Mouse (Mus musculus): ENCODE measurements at regions not wholly inside any gene's neighbourhood (a gene's known extent, or its start where the extent isn't known, plus 50 kb on each side); places are given as distances from the start of the nearest gene placed in this dataset.

DNA sequence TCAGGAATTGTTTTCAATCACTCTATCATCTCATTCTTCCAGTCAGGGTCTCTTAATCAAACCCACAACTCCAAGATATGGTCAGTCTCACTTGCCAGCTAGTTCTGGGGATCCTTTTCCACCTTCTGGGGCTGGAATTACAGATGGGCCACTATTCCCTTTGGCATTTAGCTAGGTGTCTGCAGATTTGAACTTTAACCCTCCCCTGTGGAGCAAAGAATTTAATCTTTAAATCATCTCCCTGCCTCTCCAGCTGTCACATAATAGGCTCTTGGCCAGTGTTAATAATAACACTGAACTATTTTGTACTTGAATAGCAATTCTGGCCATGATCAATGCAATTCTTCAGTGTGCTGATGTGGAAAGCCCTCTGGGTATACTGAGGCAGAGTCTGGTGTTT, 435.0 kb upstream of the Tmem132c start:
- H3K36me3 ChIP-seq (replicated peaks): no peaks in the 10 kb centered on the region
- ATAC-seq (ENCODE audit: low FRiP score): no peak
- H3K9ac ChIP-seq: no peak overlapping the region
- no peak overlapping the region for H3K27ac ChIP-seq
- H3K4me1 ChIP-seq: no peaks in the 10 kb centered on the region
- H3K9me3 ChIP-seq: peaks cover 2% of the 10 kb centered on the region; the same call in 1 of the 2 replicates
- H3K4me2 ChIP-seq: no peak overlapping the region
- no peaks in the 10 kb centered on the region for H3K27me3 ChIP-seq
- no peak overlapping the region for H3K4me3 ChIP-seq (replicated peaks)

DNA sequence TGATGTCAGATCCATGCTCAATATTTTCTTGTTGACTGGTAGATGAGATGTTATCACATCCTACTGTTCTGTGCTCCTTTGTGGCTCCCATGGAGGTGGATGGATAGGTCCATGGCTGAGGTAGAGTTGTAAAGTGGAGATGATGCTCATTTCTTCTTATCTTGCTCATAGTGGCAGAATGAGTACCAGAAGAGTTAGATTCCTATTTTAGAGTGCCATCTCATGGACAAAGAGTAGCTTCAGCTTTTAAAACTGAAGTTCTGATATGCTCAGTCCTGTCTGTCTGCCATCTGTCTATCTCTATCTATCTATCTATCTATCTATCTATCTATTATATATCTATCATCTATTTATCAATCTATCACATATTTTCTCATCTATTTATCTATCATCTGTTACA, 425.5 kb upstream of the Tmem132c start:
- no peak overlapping the region for H3K9ac ChIP-seq
- H3K4me3 ChIP-seq (replicated peaks): no peak overlapping the region
- H3K4me1 ChIP-seq: no peaks in the 10 kb centered on the region
- H3K9me3 ChIP-seq: peaks cover 3% of the 10 kb centered on the region; the same call in 1 of the 2 replicates
- ATAC-seq (ENCODE audit: low FRiP score): no peak
- no peak overlapping the region for H3K4me2 ChIP-seq
- no peak overlapping the region for H3K27ac ChIP-seq
- no peaks in the 10 kb centered on the region for H3K27me3 ChIP-seq
- no peaks in the 10 kb centered on the region for H3K36me3 ChIP-seq (replicated peaks)

DNA sequence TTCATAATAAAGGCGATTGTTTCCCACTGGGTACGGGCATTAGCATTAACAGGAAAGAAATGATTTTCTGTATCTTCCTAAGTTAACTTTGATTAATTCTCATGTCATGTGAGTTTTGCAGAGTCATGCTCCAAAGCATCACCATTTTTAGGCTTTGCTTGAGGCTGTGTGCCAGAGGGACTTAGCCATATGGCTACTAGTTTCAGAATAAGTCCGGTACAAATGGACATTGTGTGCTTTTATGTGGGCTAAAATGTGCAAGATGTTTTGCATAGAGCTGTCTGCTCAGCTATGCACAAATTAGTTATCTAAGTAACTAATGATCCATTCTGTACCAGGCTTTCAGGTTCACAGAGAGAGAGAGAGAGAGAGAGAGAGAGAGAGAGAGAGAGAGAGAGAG, 406.2 kb upstream of the Tmem132c start:
- no peaks in the 10 kb centered on the region for H3K36me3 ChIP-seq (replicated peaks)
- no peaks in the 10 kb centered on the region for H3K9me3 ChIP-seq
- 94% methylated on average over 3 of the region's 3 CpGs for WGBS
- H3K4me2 ChIP-seq: no peak overlapping the region
- H3K9ac ChIP-seq: no peak overlapping the region
- no peaks in the 10 kb centered on the region for H3K27me3 ChIP-seq
- H3K27ac ChIP-seq: no peak overlapping the region
- no peak overlapping the region for H3K4me3 ChIP-seq (replicated peaks)
- no peak for ATAC-seq (ENCODE audit: low FRiP score)
- no peaks in the 10 kb centered on the region for H3K4me1 ChIP-seq

- WGBS: 83% methylated on average over 4 of the region's 4 CpGs
- Histone ChIP-seq H3K9ac (no peak overlapping the region), H3K4me1 (no peaks in the 10 kb centered on the region), H3K4me3 (replicated peaks) (no peak overlapping the region), H3K9me3 (no peaks in the 10 kb centered on the region), H3K4me2 (no peak overlapping the region), H3K36me3 (replicated peaks) (no peaks in the 10 kb centered on the region), H3K27me3 (no peaks in the 10 kb centered on the region), H3K27ac (no peak overlapping the region)
- ATAC-seq (ENCODE audit: low FRiP score): no peak
Measured at GRCm38 (mm10) chr5:126842606-126843005, 399.0 kb upstream of the Tmem132c start.

DNA sequence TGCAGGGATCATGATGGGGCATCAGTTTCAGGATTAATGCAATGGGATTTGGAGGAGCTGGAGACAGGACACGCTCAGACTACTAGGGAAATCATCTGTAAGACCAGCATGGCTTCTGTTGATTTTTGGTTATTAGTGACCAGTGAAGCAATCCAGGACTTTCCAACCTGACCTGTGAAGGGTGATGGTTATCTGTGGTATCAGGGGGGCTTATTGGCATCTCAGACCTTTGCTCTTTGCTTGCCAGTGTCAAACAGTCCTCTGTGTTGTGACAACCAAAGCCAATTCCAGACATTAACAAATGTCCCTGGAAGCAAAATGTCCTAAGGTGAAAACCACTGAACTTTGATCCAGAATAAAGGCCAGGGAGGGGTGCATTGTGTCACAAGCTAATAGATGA, 379.5 kb upstream of the Tmem132c start:
- Histone ChIP-seq H3K9me3 (no peaks in the 10 kb centered on the region), H3K9ac (no peak overlapping the region), H3K27me3 (no peaks in the 10 kb centered on the region), H3K4me1 (no peaks in the 10 kb centered on the region), H3K27ac (no peak overlapping the region), H3K4me2 (no peak overlapping the region), H3K4me3 (replicated peaks) (no peak overlapping the region), H3K36me3 (replicated peaks) (no peaks in the 10 kb centered on the region)
- ATAC-seq (ENCODE audit: low FRiP score): no peak
- 95% methylated on average over 1 of the region's 1 CpGs for WGBS

- no peak overlapping the region for H3K4me3 ChIP-seq (replicated peaks)
- no peak overlapping the region for H3K4me2 ChIP-seq
- no peak for ATAC-seq (ENCODE audit: low FRiP score)
- H3K4me1 ChIP-seq: no peaks in the 10 kb centered on the region
- H3K9me3 ChIP-seq: no peaks in the 10 kb centered on the region
- no peaks in the 10 kb centered on the region for H3K27me3 ChIP-seq
- H3K36me3 ChIP-seq (replicated peaks): no peaks in the 10 kb centered on the region
- H3K9ac ChIP-seq: no peak overlapping the region
- 86% methylated on average over 1 of the region's 1 CpGs for WGBS
- no peak overlapping the region for H3K27ac ChIP-seq
Measured at GRCm38 (mm10) chr5:126875842-126876241, 365.8 kb upstream of the Tmem132c start.

DNA sequence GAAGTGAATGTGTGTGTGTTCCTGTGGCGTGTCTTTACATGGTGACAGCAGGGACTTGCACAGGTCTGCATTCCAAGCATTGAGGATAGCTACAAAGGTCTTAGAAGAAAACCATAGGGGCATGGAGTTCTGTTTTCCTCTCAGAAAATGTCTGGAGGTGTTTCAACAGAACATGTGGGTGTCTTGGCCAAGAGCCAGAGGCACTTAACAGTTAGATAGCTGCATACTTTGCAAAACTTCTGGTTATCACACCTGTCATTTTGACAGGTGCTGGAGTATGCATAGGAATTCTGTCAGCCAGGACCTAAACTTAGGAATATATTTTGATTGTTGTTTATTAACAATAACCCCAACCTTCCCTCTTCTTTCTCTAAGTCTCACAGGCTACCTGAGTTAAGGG, 350.9 kb upstream of the Tmem132c start:
- 89% methylated on average over 1 of the region's 1 CpGs for WGBS
- no peaks in the 10 kb centered on the region for H3K9me3 ChIP-seq
- ATAC-seq (ENCODE audit: low FRiP score): no peak
- H3K4me2 ChIP-seq: no peak overlapping the region
- H3K36me3 ChIP-seq (replicated peaks): no peaks in the 10 kb centered on the region
- no peaks in the 10 kb centered on the region for H3K27me3 ChIP-seq
- H3K4me1 ChIP-seq: no peaks in the 10 kb centered on the region
- H3K4me3 ChIP-seq (replicated peaks): no peak overlapping the region
- H3K27ac ChIP-seq: no peak overlapping the region
- H3K9ac ChIP-seq: no peak overlapping the region

DNA sequence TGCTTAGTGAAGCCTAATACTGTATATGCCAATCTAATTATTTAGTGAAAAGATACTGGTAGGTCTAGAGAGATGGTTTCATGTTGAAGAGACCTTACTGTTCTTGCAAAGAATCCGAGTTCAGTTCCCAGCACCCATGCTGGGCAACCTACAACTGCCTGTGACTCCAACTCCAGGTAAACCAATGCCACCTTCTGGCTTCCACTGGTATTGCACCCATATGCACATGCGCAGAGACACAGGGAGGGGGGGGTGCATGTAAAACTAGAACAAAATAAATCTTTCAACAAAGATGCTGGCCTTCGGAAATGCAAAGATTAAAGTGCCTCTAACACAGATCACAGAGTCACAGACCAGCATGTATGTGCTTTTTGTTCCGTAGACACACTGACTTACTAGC, 348.5 kb upstream of the Tmem132c start:
- H3K27me3 ChIP-seq: no peaks in the 10 kb centered on the region
- H3K9me3 ChIP-seq: no peaks in the 10 kb centered on the region
- no peak overlapping the region for H3K4me3 ChIP-seq (replicated peaks)
- no peaks in the 10 kb centered on the region for H3K36me3 ChIP-seq (replicated peaks)
- 94% methylated on average over 4 of the region's 4 CpGs for WGBS
- H3K4me2 ChIP-seq: no peak overlapping the region
- no peak overlapping the region for H3K9ac ChIP-seq
- no peak overlapping the region for H3K27ac ChIP-seq
- no peaks in the 10 kb centered on the region for H3K4me1 ChIP-seq
- ATAC-seq (ENCODE audit: low FRiP score): no peak

- Histone ChIP-seq H3K27me3 (no peaks in the 10 kb centered on the region), H3K9ac (no peak overlapping the region), H3K4me1 (no peaks in the 10 kb centered on the region), H3K27ac (no peak overlapping the region), H3K4me2 (no peak overlapping the region), H3K36me3 (replicated peaks) (no peaks in the 10 kb centered on the region), H3K9me3 (no peaks in the 10 kb centered on the region), H3K4me3 (replicated peaks) (no peak overlapping the region)
- ATAC-seq (ENCODE audit: low FRiP score): no peak
- WGBS: 89% methylated on average over 2 of the region's 2 CpGs
Measured at GRCm38 (mm10) chr5:126910084-126910483, 331.5 kb upstream of the Tmem132c start.

DNA sequence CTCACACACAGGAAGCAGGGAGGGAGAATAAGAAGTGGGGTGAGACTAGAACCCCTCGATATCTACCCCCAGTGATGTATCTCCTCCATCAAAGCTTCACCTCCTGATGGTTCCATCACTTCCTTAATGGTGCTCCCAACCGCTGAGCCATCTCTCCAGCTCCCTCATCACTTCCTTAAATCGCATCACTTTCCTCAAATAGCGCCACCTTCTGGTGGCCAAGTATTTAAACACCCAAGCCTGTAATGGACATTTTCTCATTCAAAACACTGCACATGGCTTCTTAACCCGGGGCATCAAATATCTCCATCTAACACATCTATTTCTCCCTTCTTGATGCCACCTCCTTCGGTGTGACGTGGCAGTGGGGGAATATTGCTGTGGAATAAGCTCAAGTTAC, 324.3 kb upstream of the Tmem132c start:
- no peak overlapping the region for H3K27ac ChIP-seq
- no peak overlapping the region for H3K4me2 ChIP-seq
- H3K4me1 ChIP-seq: no peaks in the 10 kb centered on the region
- H3K36me3 ChIP-seq (replicated peaks): no peaks in the 10 kb centered on the region
- H3K27me3 ChIP-seq: no peaks in the 10 kb centered on the region
- H3K9me3 ChIP-seq: 0 out of 2 replicates have a peak, but pooled peaks cover 2% of the 10 kb centered on the region
- H3K9ac ChIP-seq: no peak overlapping the region
- H3K4me3 ChIP-seq (replicated peaks): no peak overlapping the region
- WGBS: 77% methylated on average over 7 of the region's 7 CpGs
- ATAC-seq (ENCODE audit: low FRiP score): no peak

- Histone ChIP-seq H3K4me2 (no peak overlapping the region), H3K9ac (no peak overlapping the region), H3K4me1 (no peaks in the 10 kb centered on the region), H3K9me3 (no peaks in the 10 kb centered on the region), H3K27me3 (no peaks in the 10 kb centered on the region), H3K36me3 (replicated peaks) (no peaks in the 10 kb centered on the region), H3K4me3 (replicated peaks) (no peak overlapping the region), H3K27ac (no peak overlapping the region)
- WGBS: 49% methylated on average over 2 of the region's 2 CpGs
- ATAC-seq (ENCODE audit: low FRiP score): no peak
Measured at GRCm38 (mm10) chr5:126933466-126933865, 308.1 kb upstream of the Tmem132c start.

GRCm38 (mm10) chr5:126944861-126945260, 296.7 kb upstream of the Tmem132c start:
- Histone ChIP-seq H3K36me3 (replicated peaks) (no peaks in the 10 kb centered on the region), H3K4me2 (no peak overlapping the region), H3K9ac (no peak overlapping the region), H3K27me3 (no peaks in the 10 kb centered on the region), H3K9me3 (no peaks in the 10 kb centered on the region), H3K4me1 (no peaks in the 10 kb centered on the region), H3K4me3 (replicated peaks) (no peak overlapping the region), H3K27ac (no peak overlapping the region)
- no peak for ATAC-seq (ENCODE audit: low FRiP score)
- 82% methylated on average over 7 of the region's 7 CpGs for WGBS

DNA sequence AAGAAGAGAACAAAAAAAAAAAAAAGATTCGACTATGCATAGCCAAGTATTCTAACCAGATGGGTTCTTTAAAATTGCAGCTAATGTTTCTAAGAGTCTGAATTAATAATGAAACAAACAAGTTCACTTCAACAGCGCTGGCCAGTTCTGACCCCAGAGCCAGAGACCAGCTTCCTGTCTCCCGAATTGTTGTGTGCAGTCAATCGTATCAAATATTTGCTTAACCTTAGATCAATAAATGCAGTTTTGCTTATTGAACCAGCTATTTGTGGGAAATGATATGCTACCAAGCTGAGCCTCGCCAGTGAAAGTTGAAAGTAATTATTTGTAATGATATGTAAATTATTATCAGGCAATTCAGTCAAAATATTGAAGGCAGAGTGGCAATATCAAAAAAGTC, 287.4 kb upstream of the Tmem132c start:
- no peak overlapping the region for H3K4me3 ChIP-seq (replicated peaks)
- H3K9ac ChIP-seq: no peak overlapping the region
- 86% methylated on average over 5 of the region's 5 CpGs for WGBS
- no peak overlapping the region for H3K27ac ChIP-seq
- no peaks in the 10 kb centered on the region for H3K36me3 ChIP-seq (replicated peaks)
- no peaks in the 10 kb centered on the region for H3K9me3 ChIP-seq
- H3K4me2 ChIP-seq: no peak overlapping the region
- H3K27me3 ChIP-seq: no peaks in the 10 kb centered on the region
- ATAC-seq (ENCODE audit: low FRiP score): no peak
- no peaks in the 10 kb centered on the region for H3K4me1 ChIP-seq

DNA sequence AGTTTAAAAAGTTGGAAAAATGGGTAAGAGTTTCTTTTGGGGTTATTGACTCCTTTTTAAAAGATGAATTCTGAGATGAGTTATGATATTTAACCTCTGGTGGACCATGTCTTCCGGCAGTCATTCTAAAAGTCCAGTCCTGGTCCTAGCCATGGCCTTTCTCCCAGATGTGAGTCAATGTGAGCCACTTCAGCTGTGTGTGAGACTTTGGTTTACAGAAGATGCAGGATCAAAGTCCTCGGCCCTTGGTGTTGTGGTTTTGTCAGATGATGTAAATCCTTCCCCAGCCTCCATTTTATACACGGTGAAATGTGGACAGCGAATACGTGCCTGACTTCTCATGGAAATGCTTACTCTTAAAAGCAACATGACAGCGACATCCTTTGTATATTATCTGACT, 287.0 kb upstream of the Tmem132c start:
- Histone ChIP-seq H3K9ac (no peak overlapping the region), H3K4me2 (no peak overlapping the region), H3K27ac (no peak overlapping the region), H3K4me1 (no peaks in the 10 kb centered on the region), H3K9me3 (no peaks in the 10 kb centered on the region), H3K4me3 (replicated peaks) (no peak overlapping the region), H3K36me3 (replicated peaks) (no peaks in the 10 kb centered on the region), H3K27me3 (no peaks in the 10 kb centered on the region)
- WGBS: 91% methylated on average over 6 of the region's 6 CpGs
- no peak for ATAC-seq (ENCODE audit: low FRiP score)

Data from forebrain, embryonic 12.5 days (tissue).